Mouse (Mus musculus): ENCODE results near the gene Elavl3.

DNA sequence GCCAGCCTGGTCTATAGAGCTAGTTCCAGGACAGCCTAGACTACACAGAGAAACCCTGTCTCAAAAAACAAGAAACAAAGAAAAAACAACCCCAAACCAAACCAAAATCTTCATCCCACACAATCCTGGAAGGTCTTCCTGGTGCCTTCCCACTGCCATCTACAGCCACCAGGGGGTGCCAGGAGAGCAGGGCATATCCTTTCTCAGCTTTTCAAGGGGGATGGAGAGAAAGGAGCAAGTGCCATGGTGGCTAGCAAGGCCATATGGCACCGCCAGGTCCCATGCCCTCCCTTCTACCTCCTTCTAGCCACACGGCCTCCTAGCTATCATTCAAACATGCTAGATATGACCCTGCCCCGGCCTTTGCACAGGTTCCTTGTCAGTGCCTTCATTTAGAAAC lies 14.6 kb upstream of the Elavl3 start:
- peak; percentile 91 for TF ChIP-seq CTCF (IDR thresholded peaks at IDR 0.05; ENCODE audit: control insufficient read depth, insufficient read depth, low read length)
- TF ChIP-seq POLR2A (IDR thresholded peaks at IDR 0.05; ENCODE audit: borderline replicate concordance, control insufficient read depth, low read depth, low read length), result no peak
